Mouse (Mus musculus) hindbrain, embryonic 15.5 days (tissue): ENCODE measurements around the gene Nfkbil1. TPM values are rescaled to one million over a fixed set of nuclear protein-coding genes. Genes with fewer than 3 reads are reported as not detected.

Experiments used
- ATAC-seq: fragments of 200-750 bp; cut with Nextera tagmentation; 2 replicates; pipeline ENCODE4 v1.8.0; 2017; ENCODE audit warnings: low read depth, moderate number of reproducible peaks, moderate TSS enrichment; ENCODE audit not compliant: low FRiP score
- H3K27ac ChIP-seq: fragments of 300-500 bp; sonication (generic); replicated peaks from 2 replicates; pipeline ENCODE4 v1.5.1; 2015; ENCODE audit warnings: mild to moderate bottlenecking, inconsistent platforms
- H3K27me3 ChIP-seq: fragments of 300-500 bp; sonication (generic); 2 replicates; pipeline ENCODE4 v1.6.1; 2015; ENCODE audit warnings: control low read depth, inconsistent platforms
- H3K36me3 ChIP-seq: fragments of 300-500 bp; sonication (generic); 2 replicates; pipeline ENCODE4 v1.6.1; 2015; ENCODE audit warnings: control low read depth, inconsistent platforms
- H3K4me1 ChIP-seq: fragments of 300-500 bp; sonication (generic); replicated peaks from 2 replicates; pipeline ENCODE4 v1.6.1; 2015; ENCODE audit warnings: control low read depth, inconsistent platforms
- H3K4me2 ChIP-seq: fragments of 300-500 bp; sonication (generic); 2 replicates; pipeline ENCODE4 v1.6.1; 2015; ENCODE audit warnings: moderate library complexity, mild to moderate bottlenecking, inconsistent platforms
- H3K4me3 ChIP-seq: fragments of 300-500 bp; sonication (generic); 2 replicates; pipeline ENCODE4 v1.5.1; 2015; ENCODE audit warnings: mild to moderate bottlenecking, inconsistent platforms
- H3K9ac ChIP-seq: fragments of 300-500 bp; sonication (generic); 2 replicates; pipeline ENCODE4 v1.6.1; 2015; ENCODE audit warnings: inconsistent platforms
- H3K9me3 ChIP-seq: fragments of 300-500 bp; sonication (generic); 2 replicates; pipeline ENCODE4 v1.6.1; 2016; ENCODE audit warnings: control low read depth, inconsistent platforms
- WGBS: fragments of 180-500 bp; shearing (Covaris S2); methylation state at CpG from one replicate; pipeline ENCODE4 v1.1.7; 2015; 5-methylcytosine and 5-hydroxymethylcytosine counted together
- polyA plus RNA-seq: library from polyadenylated mRNA; unstranded; fragments of >200 nt; fragmentation: Nextera tagmentation; extraction: Ambion mirVana; gene quantifications from 2 replicates; pipeline ENCODE4 v1.2.1, GENCODE M21; 2015

The Nfkbil1 gene
- 10.8 and 12.0 TPM in 2 replicates for polyA plus RNA-seq

DNA sequence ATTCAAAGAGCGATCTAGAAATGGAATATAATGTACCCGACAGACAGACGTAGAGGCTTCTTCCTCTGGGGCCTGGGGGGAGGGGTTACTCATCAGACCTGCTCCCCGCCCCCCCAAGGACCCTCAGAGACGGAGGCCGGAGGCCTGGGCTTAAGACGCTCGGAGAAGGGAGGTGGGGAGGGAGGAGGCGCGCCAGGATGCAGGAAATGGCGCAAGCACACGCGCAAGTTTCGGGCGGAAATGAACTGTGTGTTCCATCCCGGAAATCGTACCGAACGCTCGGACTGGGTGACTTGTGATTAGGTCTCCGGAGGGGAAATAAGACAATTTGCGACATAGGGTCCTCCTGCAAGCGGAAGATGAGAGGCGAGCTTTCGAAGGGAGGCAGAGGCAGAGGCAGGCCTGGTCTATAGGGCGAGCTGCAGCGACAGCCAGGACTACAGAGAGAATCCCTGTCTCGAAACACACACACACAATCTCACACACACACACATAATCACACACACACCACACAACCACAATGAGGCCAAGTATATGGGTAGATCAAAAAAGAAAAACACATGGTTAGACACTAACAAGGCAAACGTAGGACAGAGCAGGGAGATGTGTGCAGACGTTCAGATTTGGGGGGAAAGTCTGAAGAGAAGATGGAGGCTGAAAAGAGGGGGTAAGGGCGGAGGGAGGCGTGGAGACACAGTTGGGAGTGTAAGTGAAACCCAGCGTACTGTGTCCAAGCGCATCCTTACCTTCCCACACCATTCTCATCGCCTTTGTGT is at the start of gene Nfkbil1:
Gene Nfkbil1 (minus strand): TSS at position 179 of the 776 bp plus-strand sequence.
- WGBS: under 1% methylated on average over 35 of the region's 35 CpGs

GRCm38 (mm10) chr17:35280276-35280675 is 44.7 kb upstream of the Nfkbil1 start:
- Histone ChIP-seq H3K4me3 (no peak overlapping the region), H3K4me2 (no peak overlapping the region), H3K27ac (no peak overlapping the region), H3K36me3 (no peaks in the 10 kb centered on the region), H3K9ac (no peak overlapping the region), H3K9me3 (no peaks in the 10 kb centered on the region), H3K27me3 (peaks cover 13% of the 10 kb centered on the region; the same call in 1 of the 2 replicates), H3K4me1 (no peaks in the 10 kb centered on the region)
- ATAC-seq: no peak
- 80% methylated on average over 3 of the region's 3 CpGs for WGBS

More for the DNA sequence above, at the start of gene Nfkbil1:
- Histone ChIP-seq H3K4me1 (peaks cover 57% of the 10 kb centered on the region), H3K27me3 (no peaks in the 10 kb centered on the region), H3K9ac (peak within 1 kb of the TSS; percentile 66), H3K9me3 (no peaks in the 10 kb centered on the region), H3K4me2 (peak within 1 kb of the TSS; percentile 96), H3K27ac (peak within 1 kb of the TSS; percentile 95), H3K36me3 (no peaks in the 10 kb centered on the region), H3K4me3 (peak within 1 kb of the TSS; percentile 55)
- ATAC-seq: peak; percentile 79

GRCm38 (mm10) chr17:35278957-35279688 is 43.5 kb upstream of the Nfkbil1 start:
- H3K9ac ChIP-seq: no peak overlapping the region
- H3K9me3 ChIP-seq: no peaks in the 10 kb centered on the region
- H3K4me1 ChIP-seq: no peaks in the 10 kb centered on the region
- no peak overlapping the region for H3K4me2 ChIP-seq
- H3K36me3 ChIP-seq: no peaks in the 10 kb centered on the region
- H3K27ac ChIP-seq: no peak overlapping the region
- no peak overlapping the region for H3K4me3 ChIP-seq
- 91% methylated on average over 13 of the region's 13 CpGs for WGBS
- H3K27me3 ChIP-seq: peaks cover 14% of the 10 kb centered on the region; the same call in 1 of the 2 replicates
- no peak for ATAC-seq

GRCm38 (mm10) chr17:35278049-35278448 is 42.5 kb upstream of the Nfkbil1 start:
- ATAC-seq: no peak
- Histone ChIP-seq H3K9ac (no peak overlapping the region), H3K4me2 (no peak overlapping the region), H3K4me1 (no peaks in the 10 kb centered on the region), H3K27me3 (peaks cover 14% of the 10 kb centered on the region; the same call in 1 of the 2 replicates), H3K4me3 (no peak overlapping the region), H3K36me3 (no peaks in the 10 kb centered on the region), H3K9me3 (no peaks in the 10 kb centered on the region), H3K27ac (no peak overlapping the region)
- WGBS: 87% methylated on average over 8 of the region's 8 CpGs

DNA sequence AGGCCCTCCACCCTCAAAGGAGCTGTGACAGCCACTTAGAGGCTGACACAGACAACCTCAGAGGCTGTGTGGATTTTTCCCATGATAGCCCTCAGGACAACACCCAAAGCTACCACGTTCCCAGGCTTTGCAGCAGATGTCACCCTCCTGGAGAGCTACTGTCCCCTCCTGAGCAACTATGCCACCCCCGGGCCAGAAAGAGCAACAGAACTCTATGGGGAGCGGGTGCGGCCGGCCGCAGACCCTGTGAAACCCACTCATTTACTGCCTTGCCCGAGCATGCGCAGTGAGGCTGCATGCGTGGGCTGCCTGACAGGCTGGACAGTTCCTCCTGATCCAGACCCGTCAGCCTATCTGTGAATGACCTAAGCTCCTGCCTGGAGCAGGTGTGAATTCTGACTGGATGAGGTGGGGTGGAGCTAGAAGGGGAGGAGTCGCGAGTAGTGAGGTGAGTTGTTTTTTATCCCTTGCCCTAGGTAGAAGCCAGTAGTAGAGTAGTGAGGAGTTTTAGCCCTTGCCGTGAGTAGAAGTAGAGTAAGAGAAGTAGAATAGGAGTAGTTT is 40.8 kb upstream of the Nfkbil1 start:
- WGBS: 23% methylated on average over 13 of the region's 13 CpGs
- H3K4me2 ChIP-seq: peak overlapping the region; percentile 47
- no peaks in the 10 kb centered on the region for H3K4me1 ChIP-seq
- H3K4me3 ChIP-seq: 0 out of 2 replicates have a peak overlapping the region, but pooled peaks have one; percentile 13
- H3K27me3 ChIP-seq: peaks cover 14% of the 10 kb centered on the region; the same call in 1 of the 2 replicates
- no peaks in the 10 kb centered on the region for H3K9me3 ChIP-seq
- no peak overlapping the region for H3K27ac ChIP-seq
- H3K36me3 ChIP-seq: no peaks in the 10 kb centered on the region
- H3K9ac ChIP-seq: 0 out of 2 replicates have a peak overlapping the region, but pooled peaks have one; percentile 11
- ATAC-seq: no peak

- no peak overlapping the region for H3K27ac ChIP-seq
- ATAC-seq: peak; percentile 73
- no peaks in the 10 kb centered on the region for H3K4me1 ChIP-seq
- H3K36me3 ChIP-seq: no peaks in the 10 kb centered on the region
- WGBS: 2% methylated on average over 11 of the region's 11 CpGs
- no peak overlapping the region for H3K4me3 ChIP-seq
- peaks cover 14% of the 10 kb centered on the region; the same call in 1 of the 2 replicates for H3K27me3 ChIP-seq
- H3K4me2 ChIP-seq: no peak overlapping the region
- H3K9me3 ChIP-seq: no peaks in the 10 kb centered on the region
- H3K9ac ChIP-seq: no peak overlapping the region
These were observed 39.2 kb upstream of the Nfkbil1 start for GRCm38 (mm10) chr17:35274770-35275169.

- Histone ChIP-seq H3K27ac (no peak overlapping the region), H3K4me1 (no peaks in the 10 kb centered on the region), H3K4me3 (no peak overlapping the region), H3K36me3 (no peaks in the 10 kb centered on the region), H3K27me3 (peaks cover 14% of the 10 kb centered on the region; the same call in 1 of the 2 replicates), H3K9ac (no peak overlapping the region), H3K9me3 (no peaks in the 10 kb centered on the region), H3K4me2 (no peak overlapping the region)
- 79% methylated on average over 3 of the region's 3 CpGs for WGBS
- ATAC-seq: no peak
These were observed 36.7 kb upstream of the Nfkbil1 start for GRCm38 (mm10) chr17:35272249-35272648.

DNA sequence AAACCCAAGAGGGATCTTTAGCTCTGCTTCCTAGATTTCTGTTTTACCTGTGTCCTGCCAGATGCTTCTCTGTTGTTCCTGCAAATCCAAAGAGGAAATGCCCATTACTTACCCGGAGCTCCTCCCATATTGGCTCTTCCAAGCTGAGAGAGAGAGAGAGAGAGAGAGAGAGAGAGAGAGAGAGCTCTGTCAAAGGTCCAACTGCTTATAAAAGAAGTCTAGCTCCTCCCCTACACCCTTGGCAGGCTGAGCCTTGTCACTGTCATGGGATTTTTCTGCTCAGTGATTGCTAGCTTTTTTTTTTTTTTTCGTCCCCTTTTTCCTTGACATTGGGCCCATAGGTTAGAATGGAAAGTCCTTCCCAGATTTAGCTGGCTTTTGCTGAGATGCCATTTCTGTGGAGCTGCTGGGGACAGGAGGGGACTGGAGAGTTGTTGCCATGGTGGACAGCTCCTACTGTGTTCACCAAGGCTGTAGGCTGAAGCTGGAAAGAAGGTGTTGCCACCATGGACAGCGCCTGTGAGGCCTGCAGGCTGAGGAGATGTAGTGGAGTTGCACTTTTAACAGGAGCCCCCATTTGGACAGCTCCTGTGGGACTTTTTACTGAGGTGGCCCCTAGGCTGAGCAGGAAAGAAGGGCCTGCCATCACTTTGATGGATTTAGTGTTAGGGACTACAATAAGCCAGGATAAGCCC is 34.2 kb upstream of the Nfkbil1 start:
- H3K4me1 ChIP-seq: no peaks in the 10 kb centered on the region
- H3K4me2 ChIP-seq: no peak overlapping the region
- 21% methylated on average over 3 of the region's 3 CpGs for WGBS
- no peak overlapping the region for H3K27ac ChIP-seq
- H3K4me3 ChIP-seq: no peak overlapping the region
- no peak overlapping the region for H3K9ac ChIP-seq
- no peaks in the 10 kb centered on the region for H3K36me3 ChIP-seq
- H3K27me3 ChIP-seq: no peaks in the 10 kb centered on the region
- no peak for ATAC-seq
- no peaks in the 10 kb centered on the region for H3K9me3 ChIP-seq

DNA sequence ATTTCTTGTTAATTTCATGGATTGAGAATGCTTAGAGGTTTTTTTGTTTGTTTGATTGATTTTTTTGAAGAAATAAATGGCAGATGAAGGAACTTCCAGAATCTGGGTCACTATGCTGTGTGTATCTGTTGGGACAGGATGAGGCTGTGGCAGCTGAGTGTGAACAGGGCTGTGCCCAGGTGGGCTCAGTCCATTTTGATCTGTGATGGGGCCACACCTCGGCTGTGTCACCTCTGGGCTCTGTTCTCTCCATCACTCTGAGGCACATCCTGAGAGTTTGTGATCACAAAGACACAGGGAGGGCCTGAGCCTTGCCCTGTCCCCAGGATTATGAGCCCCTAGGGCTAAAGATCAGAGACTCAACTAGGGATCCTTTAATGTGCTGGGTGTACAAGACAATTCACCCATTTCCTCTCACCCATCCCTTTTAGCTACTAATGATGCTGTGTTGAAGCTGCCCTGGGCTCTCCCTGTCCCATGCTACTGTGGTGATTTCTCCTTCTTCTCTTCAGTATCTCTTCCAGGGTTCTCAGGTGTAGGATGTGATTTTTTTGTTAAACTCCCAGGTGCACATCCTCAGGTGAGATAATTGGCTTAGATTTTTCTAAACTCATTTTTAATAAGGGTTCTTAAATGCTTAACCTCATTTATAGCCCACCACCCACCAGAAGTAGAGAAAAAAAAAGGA is 32.0 kb upstream of the Nfkbil1 start:
- Histone ChIP-seq H3K9ac (no peak overlapping the region), H3K4me2 (no peak overlapping the region), H3K9me3 (no peaks in the 10 kb centered on the region), H3K27me3 (0 out of 2 replicates have a peak, but pooled peaks cover 2% of the 10 kb centered on the region), H3K4me1 (peaks cover 10% of the 10 kb centered on the region), H3K36me3 (no peaks in the 10 kb centered on the region), H3K4me3 (no peak overlapping the region), H3K27ac (no peak overlapping the region)
- no peak for ATAC-seq
- 75% methylated on average over 1 of the region's 1 CpGs for WGBS

DNA sequence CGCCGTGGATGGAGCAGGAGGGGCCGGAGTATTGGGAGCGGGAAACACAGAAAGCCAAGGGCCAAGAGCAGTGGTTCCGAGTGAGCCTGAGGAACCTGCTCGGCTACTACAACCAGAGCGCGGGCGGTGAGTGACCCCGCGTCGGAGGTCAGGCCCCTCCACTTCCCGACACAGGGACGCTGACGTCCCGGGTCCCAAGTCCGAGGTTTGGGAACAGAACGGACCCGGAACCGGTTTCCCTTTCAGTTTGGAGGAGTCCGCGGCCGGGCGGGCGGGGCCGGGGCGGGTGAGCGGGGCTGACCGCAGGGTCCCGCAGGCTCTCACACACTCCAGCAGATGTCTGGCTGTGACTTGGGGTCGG is 27.9 kb upstream of the Nfkbil1 start:
- peak overlapping the region; percentile 74 for H3K4me2 ChIP-seq
- no peaks in the 10 kb centered on the region for H3K36me3 ChIP-seq
- H3K4me1 ChIP-seq: peaks cover 10% of the 10 kb centered on the region
- no peak overlapping the region for H3K27ac ChIP-seq
- H3K27me3 ChIP-seq: 0 out of 2 replicates have a peak, but pooled peaks cover 2% of the 10 kb centered on the region
- WGBS: 1% methylated on average over 31 of the region's 31 CpGs
- H3K9ac ChIP-seq: peak overlapping the region; percentile 55
- no peak; the same call in 1 of the 2 replicates for ATAC-seq
- H3K4me3 ChIP-seq: peak overlapping the region; percentile 69
- no peaks in the 10 kb centered on the region for H3K9me3 ChIP-seq
